Mouse (Mus musculus) CD4-positive, CD25-positive, alpha-beta regulatory T cell, adult 2 months (primary cell): ENCODE data around the gene Pcx.

ENCODE experiments used
- DNase-seq: peaks from one replicate; pipeline ENCODE4 v3.0.0-alpha.2; 2012; ENCODE audit warnings: low read depth, low spot score

Gene Pcx

DNA sequence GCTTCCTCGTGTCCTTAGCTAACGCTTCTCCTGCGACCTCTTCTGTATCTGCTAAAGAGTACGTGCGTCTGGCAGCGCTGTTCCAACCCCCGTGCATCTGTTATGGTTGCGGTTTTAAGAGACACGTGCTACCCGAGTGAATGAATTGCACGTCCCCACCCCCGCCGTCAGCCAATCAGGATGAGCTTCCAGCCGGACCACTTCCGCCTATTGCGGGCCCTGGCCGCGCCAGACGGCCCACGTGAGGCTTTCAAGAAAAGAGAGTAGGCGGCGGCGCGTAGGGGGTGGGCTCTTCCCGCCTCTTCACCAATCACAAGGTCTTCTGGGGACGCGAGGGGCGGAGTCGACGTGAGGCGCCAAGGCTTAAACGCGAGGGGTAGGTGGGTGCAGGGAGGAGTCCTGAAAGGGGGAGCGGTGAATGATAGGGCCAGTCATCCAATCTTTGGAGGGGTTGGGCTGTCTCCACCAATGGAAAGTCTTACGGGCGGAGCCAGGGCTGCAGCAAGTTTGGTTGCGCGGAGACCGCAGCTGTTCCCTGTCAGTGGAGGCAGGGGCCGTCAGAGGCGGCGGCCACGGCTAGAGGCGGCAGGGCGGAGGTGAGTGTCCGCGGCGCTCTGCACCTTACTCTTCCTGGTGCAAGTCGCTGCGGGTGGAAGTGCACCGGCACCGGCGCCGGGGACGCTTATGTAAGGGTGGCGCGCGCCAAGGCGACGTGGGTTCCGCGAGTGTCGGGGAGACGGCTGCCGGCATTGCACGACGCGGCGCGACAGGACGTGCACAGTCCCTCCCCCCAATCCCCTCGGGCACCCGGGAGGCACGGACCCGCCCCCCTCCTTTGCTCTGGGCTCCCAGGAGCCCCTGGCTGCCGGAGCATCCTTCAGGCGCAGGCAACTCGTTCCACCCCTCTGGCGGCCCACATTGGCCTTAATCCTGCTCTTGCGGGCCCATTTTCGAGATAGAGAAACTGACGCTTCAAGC, at the start of gene Pcx:
TSS of gene Pcx (plus strand) at position 487 of the 978 bp plus-strand sequence.
- peak; percentile 99 for DNase-seq

DNA sequence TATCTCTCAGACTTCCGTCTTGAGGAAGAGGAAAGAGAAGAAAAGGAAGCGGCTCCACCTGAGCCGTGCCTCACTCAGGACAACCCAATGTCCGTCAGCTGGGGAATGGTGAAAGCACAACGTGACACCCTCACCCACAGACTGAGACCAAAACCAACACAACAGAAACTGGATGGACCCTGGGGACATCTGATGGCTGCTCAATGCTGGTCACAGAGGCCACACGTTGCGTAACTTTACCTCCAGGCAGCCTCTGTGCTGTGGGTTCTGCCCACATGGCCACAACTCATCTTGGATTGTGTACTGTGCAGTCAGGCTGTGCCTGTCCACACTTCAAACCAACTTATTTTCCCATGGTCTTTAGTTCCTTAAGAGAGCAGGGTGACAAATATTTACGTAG, 48.3 kb upstream of the Pcx start:
- no peak for DNase-seq

DNA sequence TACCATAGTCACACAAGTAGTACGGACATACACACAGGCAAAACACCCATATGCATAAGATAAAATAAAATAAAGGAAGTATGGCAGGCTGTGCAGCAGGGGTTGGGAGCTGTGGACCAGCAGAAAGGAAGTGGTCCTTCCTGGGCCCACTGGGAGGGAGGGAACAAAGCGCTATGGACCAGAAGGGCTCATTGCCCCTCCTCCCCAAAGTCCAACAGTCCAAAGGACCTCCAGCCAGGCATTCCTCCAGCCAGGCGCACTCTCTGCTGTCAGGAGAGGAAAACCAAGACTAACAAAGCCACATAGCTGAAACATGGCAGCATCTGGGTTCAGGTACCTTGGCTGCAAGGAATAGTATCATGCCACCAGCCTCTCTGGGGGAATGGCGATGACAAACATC, 45.6 kb upstream of the Pcx start:
- DNase-seq: no peak

GRCm38 (mm10) chr19:4468363-4468762, 41.9 kb upstream of the Pcx start:
- DNase-seq: peak; percentile 39

GRCm38 (mm10) chr19:4473549-4473948, 36.7 kb upstream of the Pcx start:
- no peak for DNase-seq

DNA sequence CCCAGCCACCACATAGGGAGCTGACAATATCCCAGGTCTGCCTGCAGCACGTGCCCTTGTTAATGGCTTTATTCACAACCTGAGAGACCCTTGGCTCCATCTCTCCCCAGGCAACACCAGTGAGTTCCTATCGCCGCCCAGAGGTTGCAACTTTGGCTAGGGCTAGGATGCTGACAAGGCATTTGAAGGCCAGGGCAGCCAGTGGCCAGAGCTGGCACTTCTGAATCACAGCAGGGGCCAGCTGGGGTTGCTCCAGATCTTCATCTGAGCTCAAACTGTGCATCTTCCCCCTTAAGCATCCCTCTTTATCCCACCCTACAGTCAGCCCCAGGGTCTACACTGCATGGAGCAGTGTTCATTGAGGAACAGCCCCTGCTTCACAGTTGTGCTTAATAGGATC, 35.5 kb upstream of the Pcx start:
- no peak for DNase-seq

GRCm38 (mm10) chr19:4475224-4475925, 34.9 kb upstream of the Pcx start:
- peak; percentile 38 for DNase-seq

DNA sequence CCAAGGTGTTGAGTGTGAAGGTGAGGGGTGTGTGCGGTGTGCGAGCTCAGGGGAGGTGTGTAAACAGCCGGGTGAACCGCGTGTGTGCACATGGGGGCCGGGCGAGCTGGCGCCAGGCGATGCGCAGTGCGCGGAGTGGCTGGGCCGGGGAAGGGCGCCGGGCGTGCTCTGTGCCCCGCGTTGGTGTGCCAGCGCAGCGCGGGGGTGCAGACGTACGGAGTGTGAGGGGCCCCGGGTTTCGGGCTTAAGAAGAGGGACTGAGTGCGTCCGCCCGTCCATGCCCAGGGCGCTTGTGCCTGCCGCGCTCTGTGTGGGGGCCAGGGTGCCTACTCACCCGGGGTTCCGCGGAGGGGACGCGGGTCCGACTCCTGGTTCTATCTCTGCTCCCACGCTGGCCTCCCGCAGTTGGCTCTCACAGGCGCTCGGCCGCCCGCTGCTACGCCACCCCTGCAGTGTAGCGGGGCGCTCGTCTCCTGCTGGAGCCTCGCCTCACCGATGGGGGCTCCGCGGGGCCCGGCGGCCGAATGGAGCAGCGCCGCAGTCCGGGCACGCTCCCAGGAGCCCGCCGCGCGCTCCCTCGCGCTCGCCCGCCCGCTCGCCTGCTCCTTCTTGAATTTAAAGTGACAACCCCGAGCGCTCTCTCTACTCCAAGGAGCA, 33.5 kb upstream of the Pcx start:
- DNase-seq: peak; percentile 20

- DNase-seq: peak; percentile 12
These were observed 32.7 kb upstream of the Pcx start, which contains the start of gene Syt12 for GRCm38 (mm10) chr19:4477345-4478189. Gene Syt12 (minus strand): TSS chr19:4477447.

DNA sequence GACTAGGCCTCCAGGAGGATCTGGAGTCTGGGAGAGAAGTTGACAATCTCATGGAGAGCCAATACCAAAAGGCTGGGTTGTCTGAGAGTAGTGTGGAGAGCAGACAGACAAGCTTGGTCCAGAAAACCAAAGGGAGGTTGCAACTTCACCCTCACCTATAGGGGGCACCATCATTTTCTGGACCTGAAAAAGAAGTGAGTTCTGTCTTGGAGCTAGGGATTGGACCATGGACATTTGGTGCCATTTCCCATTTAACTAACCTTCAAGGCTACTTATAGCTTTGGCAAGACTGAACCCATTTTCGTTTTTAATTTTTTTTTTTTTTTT, 32.1 kb upstream of the Pcx start:
- DNase-seq: peak; percentile 39

GRCm38 (mm10) chr19:4480041-4480440, 30.2 kb upstream of the Pcx start:
- no peak for DNase-seq

DNA sequence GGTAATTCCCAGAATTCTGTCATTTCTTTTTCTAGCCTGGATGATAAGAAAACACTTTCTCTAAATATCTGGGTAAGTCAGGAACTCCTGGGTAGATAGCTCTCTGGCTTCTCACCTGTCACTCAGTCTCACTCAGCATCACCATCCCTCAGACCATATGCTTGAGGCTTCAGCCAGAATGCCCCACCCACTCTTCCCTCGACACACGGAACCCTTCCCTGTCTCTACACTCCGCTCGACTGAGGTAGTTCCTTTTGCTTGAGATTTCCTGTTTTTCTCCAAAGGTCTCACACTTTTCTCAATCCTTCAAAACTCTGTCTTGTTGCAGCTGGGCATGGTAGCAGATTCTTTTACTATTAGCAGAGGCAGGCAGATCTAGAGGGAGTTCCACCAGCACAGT, 28.9 kb upstream of the Pcx start:
- DNase-seq: no peak

DNA sequence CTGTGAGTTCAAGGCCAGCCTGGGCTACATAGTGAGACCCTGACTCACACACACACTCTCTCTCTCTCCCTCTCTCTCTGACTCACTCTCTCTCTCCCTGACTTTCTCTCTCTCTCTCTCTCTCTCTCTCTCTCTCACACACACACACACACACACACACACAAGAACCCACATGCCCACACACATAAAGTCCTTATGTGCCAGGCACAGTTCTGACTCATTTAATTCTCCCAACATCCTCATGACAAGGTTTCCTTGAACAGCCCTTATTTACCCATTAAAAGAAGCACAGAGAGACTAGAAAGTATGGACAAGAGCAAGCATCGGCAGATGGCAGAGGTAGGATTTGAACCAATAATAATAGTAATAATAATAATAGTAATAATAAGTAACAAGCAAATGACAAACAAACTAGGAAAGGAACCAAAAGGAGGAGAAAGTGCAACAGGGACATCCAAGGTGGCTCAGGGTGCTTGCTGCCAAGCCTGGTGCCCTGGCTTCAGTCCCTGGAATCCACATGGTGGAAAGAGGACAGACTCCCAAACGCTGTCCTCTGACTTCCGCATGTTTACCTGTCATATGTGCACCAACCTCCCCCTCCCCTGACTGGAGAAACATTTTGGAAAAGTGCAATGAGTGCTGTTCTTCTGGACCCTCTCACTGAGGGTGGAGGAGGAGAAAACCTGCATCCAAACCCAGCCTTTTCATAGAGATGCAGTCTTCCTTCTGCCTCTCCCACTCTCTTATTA, 28.0 kb upstream of the Pcx start:
- no peak for DNase-seq

GRCm38 (mm10) chr19:4485006-4485405, 25.3 kb upstream of the Pcx start:
- no peak for DNase-seq

GRCm38 (mm10) chr19:4487877-4488276, 22.4 kb upstream of the Pcx start:
- DNase-seq: no peak

DNA sequence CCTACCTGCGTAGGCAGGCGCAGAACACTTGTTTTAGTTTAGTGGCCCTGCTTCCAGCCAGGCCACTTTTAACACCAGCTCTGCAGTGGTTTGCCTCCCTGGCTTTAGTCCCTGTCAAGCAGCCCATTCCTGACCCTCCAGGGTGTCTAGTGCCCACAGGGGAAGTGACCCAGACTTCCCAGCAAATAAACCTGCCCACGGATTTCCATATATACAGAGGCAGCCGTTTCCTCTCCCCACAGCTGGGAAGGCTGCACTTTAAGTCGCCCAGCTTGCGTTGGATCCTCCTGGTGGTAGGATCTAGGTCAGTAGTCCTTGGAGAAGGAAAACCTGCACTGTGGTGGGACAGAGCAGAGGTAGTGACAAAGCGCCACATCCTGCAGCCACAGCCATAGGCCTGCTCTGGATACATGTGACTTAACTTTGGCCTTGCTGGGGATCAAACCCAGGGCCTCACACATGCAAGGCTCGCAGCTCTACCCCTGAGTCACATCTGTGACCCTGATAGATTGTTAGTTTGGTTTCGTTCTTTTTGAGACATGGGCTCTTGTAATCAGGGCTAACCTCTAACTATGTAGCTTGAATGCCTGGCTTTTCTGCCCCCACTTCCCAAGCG, 19.1 kb upstream of the Pcx start:
- no peak for DNase-seq

DNA sequence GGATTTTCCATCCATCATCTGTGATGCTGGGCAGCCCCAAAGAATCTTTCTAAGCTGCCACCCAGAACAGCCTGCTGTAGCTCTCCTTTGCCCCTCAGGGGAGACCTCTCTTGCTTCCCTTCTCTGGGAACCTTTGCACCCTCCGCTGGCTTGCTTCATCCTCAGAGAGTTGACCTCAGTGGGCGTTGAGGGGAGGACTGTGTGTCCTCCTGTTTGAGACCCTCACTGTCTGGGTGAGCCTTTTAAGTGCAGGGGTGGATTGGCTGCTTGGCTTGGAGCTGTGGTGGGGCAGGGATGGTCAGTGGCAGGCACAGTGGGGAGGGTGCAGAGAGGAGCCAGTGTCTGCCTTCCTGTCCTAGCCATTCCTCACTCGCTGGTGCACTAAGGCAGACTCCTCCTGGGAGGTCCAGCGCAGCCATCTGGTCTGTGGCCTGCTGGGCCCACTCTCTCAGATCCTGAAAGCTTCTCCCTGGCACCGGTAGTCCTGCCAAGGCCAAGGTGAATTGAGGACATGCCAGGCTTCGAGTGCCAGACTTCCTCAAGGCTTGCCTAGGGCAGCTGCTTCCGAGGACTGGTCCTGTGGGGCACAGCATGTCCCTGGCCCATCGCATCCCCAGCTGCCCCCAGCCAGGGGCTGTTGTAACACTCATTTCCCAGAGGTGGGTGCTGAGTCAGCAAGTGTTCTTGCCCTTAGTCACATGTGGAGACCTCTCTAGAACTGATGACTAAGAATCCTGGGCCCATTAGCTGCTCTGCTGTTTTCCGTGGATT, 17.6 kb upstream of the Pcx start:
- no peak for DNase-seq

DNA sequence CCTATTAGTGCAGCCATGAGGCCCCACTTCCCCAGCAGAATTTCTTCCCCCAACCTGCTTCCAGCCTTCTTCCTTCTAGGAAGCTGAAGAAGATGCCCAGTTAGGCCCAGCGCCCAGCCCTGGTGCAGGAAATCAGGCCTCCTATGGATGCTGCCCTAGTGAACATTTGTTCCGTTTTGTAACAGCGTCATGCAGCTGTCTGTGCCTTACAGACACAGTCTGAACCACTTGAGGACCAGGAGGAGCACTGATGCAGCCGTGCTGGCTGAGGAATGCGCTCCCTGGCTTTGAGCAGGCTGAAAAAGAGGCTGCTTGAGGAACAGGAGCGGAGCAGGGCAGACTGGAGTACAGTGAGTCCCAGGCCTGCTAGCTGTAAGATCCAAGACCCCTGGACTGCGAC, 15.6 kb upstream of the Pcx start:
- DNase-seq: no peak

DNA sequence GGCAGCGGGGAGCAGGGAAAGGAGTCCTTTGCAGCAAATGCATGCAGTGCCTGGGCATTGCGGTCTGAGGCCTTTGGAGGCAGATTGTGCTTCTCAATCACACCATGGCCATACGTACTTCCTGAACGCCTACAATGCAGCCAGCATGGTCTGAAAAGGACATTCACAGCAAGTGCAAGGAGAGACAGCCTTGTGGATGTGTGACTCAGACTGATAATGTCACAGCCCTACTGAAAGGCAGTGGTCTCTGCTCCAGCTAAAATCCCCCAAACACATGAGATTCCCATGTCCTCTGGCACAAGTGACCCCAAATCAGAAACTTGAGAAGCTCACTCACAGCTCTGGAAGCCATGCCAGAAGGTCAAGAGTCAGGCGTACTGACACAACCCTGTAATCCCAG, 14.5 kb upstream of the Pcx start:
- no peak for DNase-seq
